Mouse (Mus musculus): ENCODE measurements around the gene Tmem132c.

The Tmem132c gene

GRCm38 (mm10) chr5:127602996-127603395, 361.4 kb downstream of the Tmem132c start:
- no peak for DNase-seq (ENCODE audit: low read depth, low spot score)

GRCm38 (mm10) chr5:127607507-127607906, 365.9 kb downstream of the Tmem132c start:
- DNase-seq (ENCODE audit: low read depth, low spot score) = no peak

DNA sequence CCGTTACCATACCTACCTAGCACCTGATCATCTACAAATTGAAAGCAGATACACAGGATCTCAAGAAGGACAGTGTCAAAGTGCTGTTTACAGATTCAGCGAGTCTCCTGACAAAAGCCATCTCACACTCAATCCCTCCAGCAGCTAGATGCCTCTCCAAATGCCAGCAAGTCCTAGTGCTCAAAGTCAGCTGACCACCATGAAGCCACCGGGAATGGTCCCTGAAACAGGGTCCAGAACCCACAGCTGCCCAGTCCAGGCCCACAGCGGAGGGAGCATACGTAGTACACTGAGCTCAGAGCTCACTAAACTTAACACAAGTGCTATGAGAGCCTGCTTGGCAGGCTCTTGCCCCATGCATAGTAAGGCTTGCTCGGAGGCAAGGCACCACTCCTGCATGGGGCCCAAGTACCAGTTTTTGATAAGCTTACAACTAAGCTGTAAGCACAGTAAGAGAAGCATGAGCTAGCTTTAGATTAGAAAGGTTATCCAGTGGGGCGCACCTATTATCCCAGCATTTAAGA, 367.6 kb downstream of the Tmem132c start:
- no peak for DNase-seq (ENCODE audit: low read depth, low spot score)

DNA sequence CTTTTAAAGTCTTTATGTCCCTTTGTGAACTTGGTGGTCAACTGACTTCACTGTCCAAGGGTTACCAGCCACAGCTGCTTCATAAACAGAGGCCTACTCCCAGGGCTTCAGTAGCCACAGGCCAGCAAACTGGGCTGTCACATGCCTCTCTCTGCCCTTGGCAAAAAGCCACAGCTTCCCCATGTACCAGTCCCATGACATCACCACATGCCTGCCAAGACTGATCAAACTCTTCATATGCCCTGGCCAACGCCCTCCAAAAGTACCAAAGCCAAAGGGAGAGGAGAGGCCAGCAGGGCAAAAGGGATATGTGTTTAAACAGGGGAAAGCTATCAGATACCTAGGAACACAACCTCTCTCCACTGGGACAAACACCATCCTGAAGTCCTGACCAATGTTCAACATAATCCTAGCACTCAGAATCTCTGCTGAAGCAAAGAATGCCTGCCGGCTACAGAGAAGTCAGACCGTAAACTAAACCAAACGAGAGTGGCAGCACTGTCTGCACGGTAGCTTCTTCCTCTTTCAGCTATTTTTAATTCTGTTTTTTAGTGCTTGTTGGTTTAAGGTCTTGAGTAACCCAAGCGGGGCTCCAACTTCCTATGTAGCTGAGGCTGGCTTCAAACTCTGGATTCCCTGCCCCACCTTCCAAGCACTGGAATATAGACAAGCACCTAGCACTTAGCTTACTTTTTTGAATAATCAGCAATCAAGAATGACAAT, 369.3 kb downstream of the Tmem132c start:
- no peak for DNase-seq (ENCODE audit: low read depth, low spot score)

DNA sequence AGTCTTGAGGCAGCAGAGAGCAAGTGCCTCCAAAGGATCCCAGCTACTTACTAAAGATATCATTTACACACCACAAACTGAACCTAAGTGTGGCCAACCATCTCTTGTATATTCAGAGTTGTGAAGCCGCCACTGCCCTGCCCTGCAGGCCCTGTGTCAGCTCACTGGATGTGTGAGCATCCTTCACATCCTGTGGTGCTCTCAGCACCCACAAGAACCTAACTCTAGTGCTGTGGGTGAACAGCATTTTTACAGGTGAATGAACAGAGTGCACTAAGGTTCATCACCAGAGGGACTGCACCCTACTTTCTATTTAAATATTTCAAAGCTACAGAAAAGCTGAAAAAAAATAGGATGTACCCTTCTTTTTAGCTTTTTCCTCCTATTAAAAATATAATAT, 370.3 kb downstream of the Tmem132c start:
- DNase-seq (ENCODE audit: low read depth, low spot score) = peak; percentile 11

GRCm38 (mm10) chr5:127612397-127612796, 370.8 kb downstream of the Tmem132c start:
- no peak for DNase-seq (ENCODE audit: low read depth, low spot score)
